Mouse (Mus musculus) liver, adult 2 months (tissue): Measurements from ENCODE around the gene Slc23a4. TPM values are rescaled to one million over a fixed set of nuclear protein-coding genes. Genes with fewer than 3 reads are reported as not detected.

Source experiments
- DNase-seq: peaks from one replicate; pipeline ENCODE4 v3.0.0-alpha.2; 2011; ENCODE audit warnings: low read depth, low spot score; ENCODE audit errors: extremely low read depth
- H3K27ac ChIP-seq: fragments of 200-500 bp; replicated peaks from 2 replicates; pipeline ENCODE4 v1.5.1; 2012; ENCODE audit warnings: low read depth, mild to moderate bottlenecking, control low read depth, inconsistent platforms, low read length; ENCODE audit not compliant: insufficient read depth
- H3K27me3 ChIP-seq: fragments of 200-500 bp; 2 replicates; pipeline ENCODE4 v1.6.1; 2012; ENCODE audit warnings: mild to moderate bottlenecking, moderate library complexity, low read length, inconsistent platforms; ENCODE audit not compliant: control insufficient read depth, insufficient read depth
- H3K36me3 ChIP-seq: fragments of 200-500 bp; 2 replicates; pipeline ENCODE4 v1.6.1; 2012; ENCODE audit warnings: low read length, inconsistent platforms; ENCODE audit not compliant: control insufficient read depth, insufficient read depth
- H3K4me1 ChIP-seq: fragments of 200-500 bp; 2 replicates; pipeline ENCODE4 v1.6.1; 2011; ENCODE audit warnings: low read length; ENCODE audit not compliant: control insufficient read depth, insufficient read depth
- H3K4me3 ChIP-seq: fragments of 200-500 bp; 2 replicates; pipeline ENCODE4 v1.5.1; 2011; ENCODE audit warnings: low read depth, mild to moderate bottlenecking, control low read depth, low read length, moderate library complexity; ENCODE audit not compliant: insufficient read depth
- H3K79me2 ChIP-seq: fragments of 200-500 bp; 2 replicates; pipeline ENCODE4 v1.6.1; 2012; ENCODE audit warnings: inconsistent platforms, mild to moderate bottlenecking, low read length, moderate library complexity; ENCODE audit not compliant: control insufficient read depth, insufficient read depth
- H3K9ac ChIP-seq: fragments of 200-500 bp; 2 replicates; pipeline ENCODE4 v1.6.1; 2012; ENCODE audit warnings: low read depth, mild to moderate bottlenecking, control low read depth, inconsistent platforms, low read length
- CTCF ChIP-seq: fragments of 200-500 bp; IDR thresholded peaks from 2 replicates; pipeline ENCODE4 v1.5.1; 2011; ENCODE audit warnings: low read depth, low read length, control low read depth
- POLR2A ChIP-seq: fragments of 200-500 bp; IDR thresholded peaks from 2 replicates; pipeline ENCODE4 v1.6.1; 2011; ENCODE audit warnings: low read length, control low read depth; ENCODE audit not compliant: insufficient read depth; ENCODE audit errors: extremely low read depth
- WGBS: fragments of 180-500 bp; shearing (Covaris S2); methylation state at CpG from one replicate; pipeline ENCODE4 v1.1.7; 2018; 5-methylcytosine and 5-hydroxymethylcytosine counted together
- polyA plus RNA-seq: library from polyadenylated mRNA; depleted of rRNA; stranded (reverse); fragments of >200 nt; gene quantifications from 2 replicates; pipeline ENCODE4 v1.2.3, GENCODE M21; 2012
- total RNA-seq: library from RNA; depleted of rRNA; stranded (reverse); fragments of >200 nt; gene quantifications from 2 replicates; pipeline ENCODE4 v1.2.3, GENCODE M21; 2014

Slc23a4 gene
- total and polyA plus RNA-seq, 2 experiments, result 0.22 TPM; not detected in 1

DNA sequence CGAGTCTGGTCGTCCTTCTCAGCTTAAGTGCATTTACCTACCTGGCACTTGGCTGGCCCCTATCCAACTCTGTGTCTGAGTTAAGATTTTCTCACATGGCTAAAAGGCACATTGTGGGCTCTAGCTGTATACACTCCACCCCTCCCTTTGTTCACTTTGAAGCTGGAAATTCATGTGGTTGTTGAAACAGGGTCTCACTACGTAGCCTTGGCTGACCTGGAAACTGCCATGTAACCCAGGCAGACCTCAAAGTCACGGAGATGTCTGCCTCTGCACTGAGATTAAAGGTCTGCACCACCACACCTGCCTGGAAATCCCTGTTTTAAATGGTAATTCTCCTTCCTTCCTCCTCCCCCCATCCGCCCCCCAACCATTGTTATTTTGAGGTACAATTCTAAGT is 44.7 kb downstream of the Slc23a4 start:
- WGBS, result 76% methylated on average over 5 of the region's 5 CpGs
- TF ChIP-seq CTCF, result no peak
- TF ChIP-seq POLR2A, result no peak
- Histone ChIP-seq H3K36me3 (no peaks in the 10 kb centered on the region), H3K4me3 (no peak overlapping the region), H3K79me2 (no peaks in the 10 kb centered on the region), H3K27me3 (no peaks in the 10 kb centered on the region), H3K27ac (no peak overlapping the region), H3K4me1 (no peaks in the 10 kb centered on the region; the same call in 1 of the 2 replicates), H3K9ac (no peak overlapping the region)
- DNase-seq, result no peak

DNA sequence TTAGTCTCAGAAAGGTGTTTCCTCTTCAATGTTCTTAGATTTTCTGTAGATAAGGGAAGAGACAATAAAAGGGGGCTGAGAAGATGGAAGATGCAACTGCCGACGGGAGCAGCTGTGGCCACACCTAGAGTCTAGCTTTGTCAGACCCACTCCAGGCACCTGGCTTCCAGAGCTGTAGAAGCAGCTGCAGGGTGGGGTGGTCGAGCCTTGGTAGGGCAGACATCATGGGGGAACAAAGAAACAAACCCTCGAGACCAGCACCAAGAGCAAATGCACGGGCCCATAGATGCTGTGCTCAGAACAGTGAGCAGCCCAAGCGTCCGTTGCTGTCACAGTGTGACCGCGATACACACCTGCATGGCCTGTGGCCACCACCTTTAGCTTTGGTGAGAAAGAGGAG is 45.8 kb downstream of the Slc23a4 start:
- 86% methylated on average over 9 of the region's 9 CpGs for WGBS
- H3K36me3 ChIP-seq, result no peaks in the 10 kb centered on the region
- no peaks in the 10 kb centered on the region for H3K27me3 ChIP-seq
- TF ChIP-seq CTCF, result no peak
- no peak for TF ChIP-seq POLR2A
- H3K9ac ChIP-seq, result no peak overlapping the region
- H3K27ac ChIP-seq, result no peak overlapping the region
- no peak overlapping the region for H3K4me3 ChIP-seq
- peaks cover 1% of the 10 kb centered on the region; the same call in 1 of the 2 replicates for H3K4me1 ChIP-seq
- no peak for DNase-seq
- H3K79me2 ChIP-seq, result no peaks in the 10 kb centered on the region

DNA sequence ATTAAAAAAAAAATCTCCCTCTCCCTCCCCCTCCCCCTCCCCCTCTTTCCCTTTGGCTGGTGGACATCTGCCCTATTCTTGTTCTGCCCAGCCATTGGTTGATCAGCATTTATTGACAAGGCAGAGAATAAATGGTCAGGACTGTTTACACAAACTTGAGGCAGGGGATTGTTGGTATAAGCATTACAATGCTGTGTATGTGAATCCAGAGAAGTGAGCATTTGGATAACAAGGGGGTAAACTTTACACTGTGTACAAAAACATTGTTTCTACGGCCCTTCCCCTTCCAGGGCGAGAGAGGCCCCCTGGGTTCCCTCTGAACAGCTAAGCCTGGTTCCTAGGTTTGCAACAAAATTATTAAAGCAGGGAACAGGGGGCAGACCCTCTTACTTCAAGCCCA is 46.7 kb downstream of the Slc23a4 start:
- DNase-seq, result no peak
- Histone ChIP-seq H3K4me3 (no peak overlapping the region), H3K27ac (no peak overlapping the region), H3K4me1 (peaks cover 1% of the 10 kb centered on the region; the same call in 1 of the 2 replicates), H3K27me3 (no peaks in the 10 kb centered on the region), H3K79me2 (no peaks in the 10 kb centered on the region), H3K36me3 (no peaks in the 10 kb centered on the region), H3K9ac (no peak overlapping the region)
- WGBS, result 95% methylated on average over 2 of the region's 2 CpGs
- no peak for TF ChIP-seq CTCF
- TF ChIP-seq POLR2A, result no peak

DNA sequence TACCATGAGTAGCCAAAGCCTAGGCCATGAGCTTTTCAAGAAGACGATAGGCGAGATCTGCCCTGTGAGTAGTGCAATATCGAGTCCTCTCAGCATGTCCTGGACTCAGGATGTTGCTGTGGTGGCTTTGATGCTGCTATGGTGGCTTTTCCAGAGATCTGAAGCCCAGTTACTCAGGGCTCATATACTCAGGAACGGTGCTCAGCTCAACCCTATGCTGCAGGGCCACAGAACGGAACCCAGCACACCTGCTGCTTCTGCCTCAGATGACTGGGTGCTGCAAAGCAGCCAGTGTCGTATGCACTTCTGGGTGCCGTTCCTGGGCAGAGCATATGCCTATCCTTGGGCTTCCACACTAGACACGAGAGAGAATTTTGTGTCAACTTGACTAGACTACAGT is 48.8 kb downstream of the Slc23a4 start:
- no peak overlapping the region for H3K9ac ChIP-seq
- WGBS, result 95% methylated on average over 8 of the region's 8 CpGs
- no peaks in the 10 kb centered on the region for H3K79me2 ChIP-seq
- H3K27ac ChIP-seq, result no peak overlapping the region
- H3K4me3 ChIP-seq, result no peak overlapping the region
- TF ChIP-seq POLR2A, result no peak
- TF ChIP-seq CTCF, result no peak
- no peak for DNase-seq
- peaks cover 1% of the 10 kb centered on the region; the same call in 1 of the 2 replicates for H3K4me1 ChIP-seq
- no peaks in the 10 kb centered on the region for H3K27me3 ChIP-seq
- no peaks in the 10 kb centered on the region for H3K36me3 ChIP-seq

DNA sequence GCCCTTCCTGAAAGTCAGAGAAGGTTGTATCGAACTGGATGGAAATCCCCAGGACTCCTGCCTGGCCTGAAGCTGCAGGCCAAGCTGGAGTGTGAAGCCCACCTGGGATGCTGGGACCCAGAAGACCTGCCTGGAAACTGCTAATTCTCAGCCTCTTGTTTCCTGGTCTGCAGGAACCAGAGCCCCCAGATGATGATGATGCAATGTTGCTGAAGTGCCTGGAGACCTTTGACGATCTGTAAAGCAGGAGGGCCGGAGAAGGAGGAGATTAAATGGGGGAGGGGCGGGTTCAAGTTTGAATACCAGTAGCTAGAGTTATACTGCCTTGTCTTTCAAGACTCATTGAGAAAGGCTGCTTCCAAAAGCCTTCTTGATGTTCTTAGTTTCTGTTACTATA is 49.3 kb downstream of the Slc23a4 start:
- WGBS, result 31% methylated on average over 4 of the region's 4 CpGs
- Histone ChIP-seq H3K4me3 (no peak overlapping the region), H3K27me3 (no peaks in the 10 kb centered on the region), H3K4me1 (peaks cover 1% of the 10 kb centered on the region; the same call in 1 of the 2 replicates), H3K36me3 (no peaks in the 10 kb centered on the region), H3K79me2 (no peaks in the 10 kb centered on the region), H3K27ac (no peak overlapping the region), H3K9ac (no peak overlapping the region)
- no peak for TF ChIP-seq CTCF
- TF ChIP-seq POLR2A, result no peak
- no peak for DNase-seq

DNA sequence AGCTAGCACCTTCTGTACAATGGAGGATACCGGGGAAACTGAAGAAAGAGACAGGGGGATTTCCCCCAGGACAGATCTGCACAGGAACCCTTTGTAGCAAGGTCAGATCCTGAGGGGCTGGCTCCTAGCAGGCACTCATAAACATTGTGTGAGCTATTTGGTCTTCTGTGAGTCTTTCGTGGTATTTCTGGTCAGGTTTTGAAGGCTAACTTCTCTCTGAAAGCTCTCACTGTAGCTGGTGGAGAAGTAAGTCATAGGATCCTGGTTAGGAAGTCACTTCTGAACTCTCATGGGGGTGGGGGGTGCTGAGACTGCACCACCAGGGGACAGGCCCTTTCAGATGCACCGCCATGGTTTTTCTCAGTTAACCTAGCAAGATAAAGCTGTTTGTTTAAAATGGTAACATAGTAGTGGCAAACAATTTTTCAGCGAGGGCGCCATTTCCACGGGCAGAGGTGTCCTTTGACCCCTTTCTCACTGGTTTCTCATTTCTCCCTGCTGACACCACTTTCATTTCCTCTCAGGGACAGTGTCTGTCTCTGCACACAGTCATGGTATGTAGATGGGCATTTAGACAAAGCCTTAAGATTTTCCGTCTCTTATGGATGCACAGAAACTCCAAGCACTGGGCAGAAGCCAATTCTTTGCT is 49.8 kb downstream of the Slc23a4 start:
- peaks cover 1% of the 10 kb centered on the region; the same call in 1 of the 2 replicates for H3K4me1 ChIP-seq
- no peak overlapping the region for H3K4me3 ChIP-seq
- no peak overlapping the region for H3K27ac ChIP-seq
- no peaks in the 10 kb centered on the region for H3K36me3 ChIP-seq
- no peaks in the 10 kb centered on the region for H3K79me2 ChIP-seq
- no peak for TF ChIP-seq CTCF
- no peak for TF ChIP-seq POLR2A
- 31% methylated on average over 7 of the region's 7 CpGs for WGBS
- no peak overlapping the region for H3K9ac ChIP-seq
- peak; percentile 10 for DNase-seq
- no peaks in the 10 kb centered on the region for H3K27me3 ChIP-seq
